Mouse (Mus musculus) mouse embryonic stem cell (cell line): ENCODE measurements around the gene Plcb1.

ENCODE experiments used
- in situ Hi-C, 2 experiments: fragments of 300-500 bp; cut with MboI; formaldehyde crosslinking; loops; 1 replicate in 1 of 2; 3 replicates in 1 of 2; pipeline ENCODE4 v1.14.3; 2019 to 2020; ENCODE audit warnings: low sequenced_read_pairs in 2 of 2, low pct_unique_long_range_greater_than_20kb in 1 of 2, mixed read lengths in 1 of 2; ENCODE audit not compliant: unreplicated experiment in 1 of 2

Plcb1 gene

GRCm38 (mm10) chr2:135101292-135101691 lies 315.4 kb downstream of the Plcb1 start:
- in situ Hi-C loops = no loop called here

- in situ Hi-C loops = no loop called here
Observed at GRCm38 (mm10) chr2:135101943-135102342, 316.1 kb downstream of the Plcb1 start.

DNA sequence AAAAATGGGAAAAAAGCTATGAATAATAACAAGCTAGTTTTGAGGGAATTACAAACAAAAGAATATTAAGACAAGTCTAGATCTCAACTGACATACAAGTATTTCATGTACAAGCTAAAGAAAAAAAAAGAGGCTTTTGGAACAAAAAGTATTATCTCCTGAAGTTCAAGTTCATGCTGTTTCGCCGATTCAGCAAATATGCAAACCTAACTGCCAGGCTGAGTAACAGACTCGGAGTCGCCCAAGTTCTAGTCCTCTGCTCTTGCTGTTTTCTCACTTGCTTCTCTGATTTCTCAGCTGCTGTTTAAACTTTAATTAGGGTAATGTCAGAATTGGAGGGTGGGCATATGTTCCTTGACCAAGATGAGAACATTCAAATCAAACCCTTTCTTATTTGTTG lies 320.8 kb downstream of the Plcb1 start:
- in situ Hi-C loops = no loop called here

GRCm38 (mm10) chr2:135108607-135109006 lies 322.7 kb downstream of the Plcb1 start:
- in situ Hi-C loops = no loop called here

DNA sequence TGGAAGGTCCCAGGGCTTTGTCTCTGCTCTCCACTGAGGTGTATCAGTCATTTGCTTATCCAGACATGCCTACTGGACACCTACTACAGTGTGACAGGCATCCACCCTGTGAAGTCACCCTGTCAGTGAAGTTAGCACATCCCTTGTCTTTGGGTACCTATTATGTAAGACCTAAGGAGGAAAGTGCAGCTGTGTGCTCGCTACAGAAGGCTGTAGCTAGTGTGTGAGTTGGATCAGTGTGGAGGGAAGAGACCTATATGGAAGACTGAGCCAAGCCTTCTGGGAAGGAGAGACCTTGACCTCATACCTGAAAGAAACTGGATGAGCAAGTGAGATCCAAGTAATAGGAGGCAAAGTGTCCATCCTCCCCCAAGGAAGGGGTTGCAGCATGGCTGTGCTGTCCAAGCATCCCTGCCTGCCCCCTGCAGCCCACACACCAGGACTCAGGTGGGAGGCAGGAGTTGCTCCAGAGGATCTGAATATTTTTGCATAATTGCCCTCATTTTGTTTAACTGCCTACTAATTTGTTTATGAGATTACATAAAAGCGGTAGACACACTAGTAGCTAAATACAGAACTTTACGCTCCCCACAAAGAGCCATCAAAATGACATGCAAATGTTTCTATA lies 328.7 kb downstream of the Plcb1 start:
- in situ Hi-C loops = no loop called here

- in situ Hi-C loops = no loop called here
Observed at GRCm38 (mm10) chr2:135123057-135123456, 337.2 kb downstream of the Plcb1 start.

GRCm38 (mm10) chr2:135123695-135124343 lies 338.0 kb downstream of the Plcb1 start:
- in situ Hi-C loops = no loop called here

DNA sequence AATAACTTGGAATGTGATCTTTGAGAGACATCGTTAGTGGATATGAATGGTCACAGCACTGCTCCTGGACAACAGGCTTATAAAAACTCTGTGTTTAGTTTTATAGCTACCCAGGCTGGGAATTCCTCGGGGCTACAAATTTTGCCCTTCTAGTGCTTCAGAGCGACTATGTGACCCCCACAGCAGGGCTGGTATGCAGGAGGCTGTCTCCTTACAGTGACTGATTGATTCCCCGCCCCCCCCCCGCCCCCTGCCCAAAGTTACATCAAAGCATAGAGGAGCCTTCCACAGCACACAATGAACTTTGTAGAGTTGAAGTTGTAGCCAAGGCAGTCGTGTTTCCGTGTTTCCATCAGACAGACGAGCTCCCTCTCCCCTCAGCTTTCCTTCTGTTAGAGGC lies 354.7 kb downstream of the Plcb1 start:
- in situ Hi-C loops = no loop called here

DNA sequence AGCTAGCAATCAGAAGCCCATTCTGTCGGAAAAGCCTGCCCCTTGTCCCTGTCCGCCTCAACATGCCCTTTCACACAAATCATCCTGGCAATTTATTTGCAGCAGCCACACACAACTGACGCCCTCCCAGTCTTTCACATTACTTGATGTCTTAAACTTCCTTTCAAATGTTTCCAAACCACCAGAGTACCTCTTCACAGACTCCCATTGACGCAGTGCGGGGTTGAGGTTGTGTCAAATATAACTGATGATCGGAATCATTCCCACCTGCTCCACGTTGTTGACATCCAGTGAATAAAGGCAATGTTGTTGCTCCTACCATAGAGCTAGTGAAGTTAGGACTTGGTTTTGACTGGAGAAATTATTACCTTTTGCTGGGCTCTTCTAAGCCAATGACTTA lies 366.4 kb downstream of the Plcb1 start:
- in situ Hi-C loops = no loop called here

DNA sequence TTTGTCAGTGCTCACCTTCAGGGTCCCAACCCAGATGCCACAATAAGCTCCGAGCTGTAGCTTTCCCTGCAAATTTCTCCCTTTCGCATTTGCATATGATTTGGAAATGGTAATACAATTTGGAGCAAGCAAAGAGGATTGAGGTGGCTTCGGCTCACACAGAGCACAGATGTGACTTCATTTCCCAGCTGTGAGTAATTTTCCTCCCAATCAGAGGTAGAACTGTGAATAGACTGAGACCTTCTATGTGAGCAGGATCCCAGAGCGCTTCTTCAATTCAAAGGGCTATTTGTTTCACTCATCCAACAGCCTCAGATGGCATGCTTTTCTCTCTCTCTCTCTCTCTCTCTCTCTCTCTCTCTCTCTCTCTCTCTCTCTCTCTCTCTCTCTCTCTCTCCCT lies 367.4 kb downstream of the Plcb1 start:
- in situ Hi-C loops = no loop called here

- in situ Hi-C loops = no loop called here
Observed at GRCm38 (mm10) chr2:135156055-135156454, 370.2 kb downstream of the Plcb1 start.

DNA sequence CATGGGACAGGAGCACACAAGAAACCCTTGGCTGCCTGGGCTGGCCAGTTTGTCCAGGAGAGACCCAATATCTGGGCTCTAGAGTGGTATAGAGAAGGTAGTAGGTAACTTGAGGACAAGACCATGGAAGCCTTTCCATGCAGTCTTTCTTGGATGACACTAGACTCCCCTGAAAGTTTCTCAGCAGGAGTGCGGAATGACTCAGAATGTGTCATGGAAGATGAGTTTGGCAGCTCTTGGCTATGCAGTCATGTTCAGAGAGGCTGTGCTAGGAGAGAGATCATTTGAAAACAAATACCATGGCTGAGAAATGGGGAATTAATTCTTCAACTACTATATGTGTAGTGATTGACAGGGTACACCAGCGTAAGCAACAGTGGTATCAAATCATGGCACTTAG lies 372.1 kb downstream of the Plcb1 start:
- in situ Hi-C loops = no loop called here

DNA sequence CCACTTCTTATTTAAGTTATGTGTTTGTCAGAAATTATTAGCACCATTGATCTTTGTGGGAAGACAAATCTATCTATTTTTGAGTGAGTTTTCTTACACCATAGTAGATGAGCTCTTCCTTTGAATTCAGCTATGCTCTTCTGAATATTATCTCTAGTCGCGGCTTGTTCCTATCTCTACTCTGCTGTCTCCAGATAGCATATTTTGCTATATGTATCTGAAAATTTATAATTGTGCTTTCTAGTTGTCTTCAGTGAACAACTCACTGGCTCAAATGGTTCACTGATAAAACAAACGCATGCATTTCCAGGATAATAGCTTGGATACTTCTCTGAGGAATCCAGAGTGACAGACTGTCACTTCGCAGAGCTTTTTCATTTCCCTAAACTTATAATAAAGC lies 375.8 kb downstream of the Plcb1 start:
- in situ Hi-C loops = no loop called here

- in situ Hi-C loops = no loop called here
Observed at GRCm38 (mm10) chr2:135165512-135165911, 379.6 kb downstream of the Plcb1 start.

- in situ Hi-C loops = no loop called here
Observed at GRCm38 (mm10) chr2:135175544-135175943, 389.7 kb downstream of the Plcb1 start.

GRCm38 (mm10) chr2:135187659-135188058 lies 401.8 kb downstream of the Plcb1 start:
- in situ Hi-C loops = no loop called here

DNA sequence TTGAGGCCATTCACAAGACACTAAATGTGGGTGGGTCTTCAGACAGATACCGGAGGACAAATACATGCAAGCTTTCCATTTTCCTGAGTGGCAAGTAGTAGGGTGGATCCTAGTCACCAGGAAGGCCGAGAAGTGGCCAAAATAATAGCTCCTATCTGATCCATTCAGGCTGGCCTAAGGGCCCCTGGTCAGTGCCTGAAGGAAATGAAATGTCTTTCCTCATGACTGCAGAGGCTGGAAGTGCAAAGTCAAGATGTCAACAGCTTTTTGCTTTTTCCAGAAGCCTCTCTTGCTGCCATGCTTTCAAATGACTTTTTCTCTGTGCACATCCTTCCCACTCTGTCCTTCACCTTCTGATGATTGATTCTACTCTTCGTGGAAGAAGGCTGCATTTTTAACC lies 415.0 kb downstream of the Plcb1 start:
- in situ Hi-C loops = no loop called here

- in situ Hi-C loops = no loop called here
Observed at GRCm38 (mm10) chr2:135202390-135202789, 416.5 kb downstream of the Plcb1 start.

- in situ Hi-C loops = no loop called here
Observed at GRCm38 (mm10) chr2:135204141-135205120, 418.6 kb downstream of the Plcb1 start.
